Mouse (Mus musculus) MEL (cell line): ENCODE measurements around the gene Msi2. TPM values are rescaled to one million over a fixed set of nuclear protein-coding genes. Genes with fewer than 3 reads are reported as not detected.

Source experiments
- DNase-seq: peaks from one replicate; pipeline ENCODE4 v3.0.0; 2011; ENCODE audit warnings: low read depth, low spot score
- H3K27ac ChIP-seq: 2 replicates; pipeline ENCODE4 v1.5.1; 2012; ENCODE audit warnings: low read depth, mild to moderate bottlenecking, control low read depth, low read length, moderate library complexity; ENCODE audit not compliant: control insufficient read depth
- H3K27me3 ChIP-seq, 2 experiments: fragments of 150-350 bp in 1 of 2; sonication (generic) in 1 of 2; 2 replicates each; pipeline ENCODE4 v1.6.1; 2012; ENCODE audit warnings: low read length in 2 of 2, mild to moderate bottlenecking in 2 of 2, improper control_type of control experiment in 1 of 2, moderate library complexity in 1 of 2; ENCODE audit not compliant: insufficient read depth in 2 of 2, control insufficient read depth in 1 of 2
- H3K36me3 ChIP-seq, 2 experiments: 2 replicates each; pipeline ENCODE4 v1.6.1; 2012 to 2014; ENCODE audit warnings: low read length in 2 of 2, improper control_type of control experiment in 1 of 2, inconsistent platforms in 1 of 2, mild to moderate bottlenecking in 1 of 2; ENCODE audit not compliant: insufficient read depth in 2 of 2, control insufficient read depth in 1 of 2
- H3K4me1 ChIP-seq, 2 experiments: fragments of 150-350 bp in 1 of 2; sonication (generic) in 1 of 2; 2 replicates each; pipeline ENCODE4 v1.6.1; 2012; ENCODE audit warnings: low read length in 2 of 2, improper control_type of control experiment in 1 of 2, mild to moderate bottlenecking in 1 of 2; ENCODE audit not compliant: insufficient read depth in 2 of 2, control insufficient read depth in 1 of 2
- H3K4me3 ChIP-seq, 2 experiments: fragments of 150-350 bp in 1 of 2; sonication (generic) in 1 of 2; 2 replicates each; pipeline ENCODE4 v1.5.1; 2012; ENCODE audit warnings: low read depth in 2 of 2, low read length in 2 of 2, mild to moderate bottlenecking in 2 of 2, moderate library complexity in 2 of 2, control low read depth in 1 of 2, improper control_type of control experiment in 1 of 2; ENCODE audit not compliant: control insufficient read depth in 1 of 2, insufficient read depth in 1 of 2
- H3K79me2 ChIP-seq: 2 replicates; pipeline ENCODE4 v1.6.1; 2012; ENCODE audit warnings: mild to moderate bottlenecking, low read length, moderate library complexity; ENCODE audit not compliant: control insufficient read depth, poor library complexity, insufficient read depth
- H3K9ac ChIP-seq: 2 replicates; pipeline ENCODE4 v1.6.1; 2012; ENCODE audit warnings: low read depth, mild to moderate bottlenecking, control low read depth, low read length, moderate library complexity; ENCODE audit not compliant: control insufficient read depth, poor library complexity, severe bottlenecking
- H3K9me3 ChIP-seq: fragments of 150-350 bp; sonication (generic); replicated peaks from 2 replicates; pipeline ENCODE4 v1.6.1; 2012; ENCODE audit warnings: mild to moderate bottlenecking, low read length, improper control_type of control experiment, moderate library complexity; ENCODE audit not compliant: insufficient read depth
- CHD2 ChIP-seq: IDR thresholded peaks from 2 replicates; pipeline ENCODE4 v1.6.1; 2011; ENCODE audit warnings: low read length, improper control_type of control experiment
- EP300 ChIP-seq, 2 experiments: IDR thresholded peaks; 2 replicates each; pipeline ENCODE4 v1.6.1; 2011; ENCODE audit warnings: improper control_type of control experiment in 2 of 2, low read length in 2 of 2, low read depth in 1 of 2, mild to moderate bottlenecking in 1 of 2
- ETS1 ChIP-seq: IDR thresholded peaks from 2 replicates; pipeline ENCODE4 v1.6.1; 2012; ENCODE audit warnings: low read depth, mild to moderate bottlenecking, inconsistent platforms, low read length, improper control_type of control experiment, moderate library complexity
- GATA1 ChIP-seq: IDR thresholded peaks from 2 replicates; pipeline ENCODE4 v1.6.1; 2011; ENCODE audit warnings: low read depth, low read length, improper control_type of control experiment
- MAFK ChIP-seq: IDR thresholded peaks from 2 replicates; pipeline ENCODE4 v1.6.1; 2011; ENCODE audit warnings: low read depth, mild to moderate bottlenecking, low read length, improper control_type of control experiment, borderline replicate concordance
- MAX ChIP-seq: IDR thresholded peaks from 2 replicates; pipeline ENCODE4 v1.6.1; 2011; ENCODE audit warnings: low read length, improper control_type of control experiment
- MYB ChIP-seq: IDR thresholded peaks from 2 replicates; pipeline ENCODE4 v1.6.1; 2011; ENCODE audit warnings: mild to moderate bottlenecking, low read depth, low read length, improper control_type of control experiment
- MYC ChIP-seq: IDR thresholded peaks from 2 replicates; pipeline ENCODE4 v1.6.1; 2011; ENCODE audit warnings: low read depth, mild to moderate bottlenecking, low read length, improper control_type of control experiment, moderate library complexity
- NRF1 ChIP-seq: IDR thresholded peaks from 2 replicates; pipeline ENCODE4 v1.6.1; 2014; ENCODE audit warnings: low read depth, mild to moderate bottlenecking, inconsistent platforms, low read length, improper control_type of control experiment, moderate library complexity; ENCODE audit not compliant: poor library complexity, insufficient read depth, severe bottlenecking
- RCOR1 ChIP-seq: IDR thresholded peaks from 2 replicates; pipeline ENCODE4 v1.6.1; 2012; ENCODE audit warnings: low read depth, mild to moderate bottlenecking, inconsistent platforms, low read length, improper control_type of control experiment
- USF1 ChIP-seq: IDR thresholded peaks from 2 replicates; pipeline ENCODE4 v1.6.1; 2014; ENCODE audit warnings: low read depth, mild to moderate bottlenecking, inconsistent platforms, low read length, improper control_type of control experiment, moderate library complexity
- USF2 ChIP-seq, 2 experiments: IDR thresholded peaks; 2 replicates each; pipeline ENCODE4 v1.6.1; 2011 to 2012; ENCODE audit warnings: improper control_type of control experiment in 2 of 2, low read length in 2 of 2, borderline replicate concordance in 1 of 2, inconsistent platforms in 1 of 2, low read depth in 1 of 2, mild to moderate bottlenecking in 1 of 2; ENCODE audit not compliant: insufficient read depth in 1 of 2
- ZKSCAN1 ChIP-seq: IDR thresholded peaks from 2 replicates; pipeline ENCODE4 v1.6.1; 2012; ENCODE audit warnings: low read depth, mild to moderate bottlenecking, inconsistent platforms, low read length, improper control_type of control experiment, moderate library complexity
- ZNF384 ChIP-seq: IDR thresholded peaks from 2 replicates; pipeline ENCODE4 v1.6.1; 2012; ENCODE audit warnings: low read depth, mild to moderate bottlenecking, inconsistent platforms, low read length, improper control_type of control experiment
- polyA plus RNA-seq, 2 experiments: library from polyadenylated mRNA; stranded (reverse) in 1 of 2; unstranded in 1 of 2; fragments of >175 nt in 1 of 2; fragments of >200 nt in 1 of 2; gene quantifications; 2 replicates each; pipeline versions ENCODE4 v1.2.1 to v1.2.4; 2012; ENCODE audit warnings: low replicate concordance in 2 of 2, low read depth in 1 of 2; ENCODE audit not compliant: insufficient read length in 2 of 2, insufficient read depth in 1 of 2, missing spikeins in 1 of 2
- total RNA-seq: library from RNA; depleted of rRNA; stranded (reverse); fragments of 300-350 nt; gene quantifications from 2 replicates; pipeline ENCODE4 v1.2.3, GENCODE M21; 2012

Gene Msi2
- total and polyA plus RNA-seq, 3 experiments, result 16.2 to 29.7 TPM; not detected in 1

GRCm38 (mm10) chr11:88489985-88490384 lies 228.3 kb downstream of the Msi2 start:
- Histone ChIP-seq H3K79me2 (no peaks in the 10 kb centered on the region), H3K9ac (no peak overlapping the region), H3K4me1 (no peaks in the 10 kb centered on the region), H3K27me3 (no peaks in the 10 kb centered on the region), H3K4me3 (no peak overlapping the region), H3K36me3 (no peaks in the 10 kb centered on the region), H3K27ac (no peak overlapping the region), H3K9me3 (no peaks in the 10 kb centered on the region)
- TF ChIP-seq RCOR1 (no peak), ETS1 (no peak), MYC (no peak), NRF1 (no peak)
- no peak for DNase-seq

GRCm38 (mm10) chr11:88488941-88489724 lies 229.2 kb downstream of the Msi2 start:
- TF ChIP-seq ZNF384, result no peak
- no peak for TF ChIP-seq RCOR1
- TF ChIP-seq ZKSCAN1, result no peak
- no peak for TF ChIP-seq MYB
- TF ChIP-seq EP300 (IDR thresholded peaks at IDR 0.05; ENCODE audit: low read depth in 1 of 2, low read length in 2 of 2), result no peak
- TF ChIP-seq MAX, result no peak
- TF ChIP-seq USF1, result no peak
- TF ChIP-seq NRF1, result no peak
- TF ChIP-seq CHD2, result no peak
- TF ChIP-seq MAFK, result no peak
- no peak for TF ChIP-seq USF2 (IDR thresholded peaks at IDR 0.05; ENCODE audit: borderline replicate concordance in 1 of 2, insufficient read depth in 1 of 2, low read depth in 1 of 2, low read length in 2 of 2)
- TF ChIP-seq GATA1, result no peak
- Histone ChIP-seq H3K79me2 (no peaks in the 10 kb centered on the region), H3K4me1 (no peaks in the 10 kb centered on the region)

More at GRCm38 (mm10) chr11:88488941-88489724, 229.2 kb downstream of the Msi2 start:
- no peak overlapping the region for H3K9ac ChIP-seq
- H3K4me3 ChIP-seq, result no peak overlapping the region
- H3K27me3 ChIP-seq, result no peaks in the 10 kb centered on the region
- H3K27ac ChIP-seq, result no peak overlapping the region
- H3K36me3 ChIP-seq, result no peaks in the 10 kb centered on the region
- DNase-seq, result no peak
- no peaks in the 10 kb centered on the region for H3K9me3 ChIP-seq
